Mouse (Mus musculus) right cerebral cortex, adult 2 months (tissue): Measurements from ENCODE around the gene Gpr3.

Source experiments
- DNase-seq, 2 experiments: peaks; one replicate each; pipeline ENCODE4 v3.0.0; 2021 to 2022; ENCODE audit warnings: low spot score in 2 of 2

Gene Gpr3

GRCm38 (mm10) chr4:133233285-133233976 lies 21.1 kb upstream of the Gpr3 start:
- peak in 1 of 2 experiments; percentile 48 for DNase-seq

GRCm38 (mm10) chr4:133229582-133229981 lies 17.2 kb upstream of the Gpr3 start:
- no peak for DNase-seq

- DNase-seq: no peak
Measured at GRCm38 (mm10) chr4:133227636-133228035, 15.3 kb upstream of the Gpr3 start.

- no peak for DNase-seq
Measured at GRCm38 (mm10) chr4:133226073-133226472, 13.7 kb upstream of the Gpr3 start.

- DNase-seq: no peak
Measured at GRCm38 (mm10) chr4:133223875-133224274, 11.5 kb upstream of the Gpr3 start.

- DNase-seq: no peak
Measured at GRCm38 (mm10) chr4:133221701-133222100, 9.4 kb upstream of the Gpr3 start.

- no peak for DNase-seq
Measured at GRCm38 (mm10) chr4:133220656-133221055, 8.3 kb upstream of the Gpr3 start.

- DNase-seq: no peak
Measured at GRCm38 (mm10) chr4:133218745-133219144, 6.4 kb upstream of the Gpr3 start.

- peak in 1 of 2 experiments; percentile 63 for DNase-seq
Measured at GRCm38 (mm10) chr4:133217641-133218040, 5.3 kb upstream of the Gpr3 start.

- DNase-seq: no peak
Measured at GRCm38 (mm10) chr4:133213661-133214060, 1.3 kb upstream of the Gpr3 start.

GRCm38 (mm10) chr4:133213268-133213590 lies 893 bp upstream of the Gpr3 start:
- peak in 1 of 2 experiments; percentile 32 for DNase-seq

GRCm38 (mm10) chr4:133212562-133213267 lies 379 bp upstream of the Gpr3 start:
- peak; percentile 81 to 85 for DNase-seq

GRCm38 (mm10) chr4:133210788-133211390 lies 1.4 kb downstream of the Gpr3 start:
- no peak for DNase-seq

- DNase-seq: no peak
Measured at GRCm38 (mm10) chr4:133210023-133210787, 2.1 kb downstream of the Gpr3 start.

- peak; percentile 57 to 71 for DNase-seq
Measured at GRCm38 (mm10) chr4:133209366-133209765, 3.0 kb downstream of the Gpr3 start.

- no peak for DNase-seq
Measured at GRCm38 (mm10) chr4:133204379-133204778, 8.0 kb downstream of the Gpr3 start.

GRCm38 (mm10) chr4:133203591-133203990 lies 8.7 kb downstream of the Gpr3 start:
- no peak for DNase-seq

- DNase-seq: no peak
Measured at GRCm38 (mm10) chr4:133202254-133202653, 10.1 kb downstream of the Gpr3 start.

GRCm38 (mm10) chr4:133201006-133201771 lies 11.1 kb downstream of the Gpr3 start:
- peak in 1 of 2 experiments; percentile 44 for DNase-seq

- DNase-seq: peak; percentile 52 to 62
Measured at GRCm38 (mm10) chr4:133200343-133200742, 12.0 kb downstream of the Gpr3 start.

- no peak for DNase-seq
Measured at GRCm38 (mm10) chr4:133199743-133200142, 12.6 kb downstream of the Gpr3 start.
